Mouse (Mus musculus) heart, postnatal 0 days (tissue): ENCODE data around the gene Rpl32. TPM values are rescaled to one million over a fixed set of nuclear protein-coding genes. Genes with fewer than 3 reads are reported as not detected.
"Not testable (repeated sequence)": the region's sequence is repeated elsewhere in the genome, so short reads cannot be mapped to it uniquely, and the experiment has no call there.

Experiments
- ATAC-seq: fragments of 200-750 bp; cut with Nextera tagmentation; 2 replicates; pipeline ENCODE4 v1.8.0; 2017; ENCODE audit warnings: low read depth, moderate number of reproducible peaks, moderate library complexity; ENCODE audit not compliant: insufficient read depth
- DNase-seq: peaks from one replicate; pipeline ENCODE4 v3.0.0-alpha.2; 2016; ENCODE audit warnings: low spot score
- H3K27ac ChIP-seq: fragments of 300-500 bp; sonication (generic); 2 replicates; pipeline ENCODE4 v1.5.1; 2014; ENCODE audit warnings: low read depth, mild to moderate bottlenecking
- H3K27me3 ChIP-seq: fragments of 300-500 bp; sonication (generic); 2 replicates; pipeline ENCODE4 v1.6.1; 2014; ENCODE audit warnings: low read length, mixed read lengths; ENCODE audit not compliant: control insufficient read depth, insufficient read depth
- H3K36me3 ChIP-seq: fragments of 300-500 bp; sonication (generic); replicated peaks from 2 replicates; pipeline ENCODE4 v1.6.1; 2014; ENCODE audit warnings: low read length, mixed read lengths; ENCODE audit not compliant: control insufficient read depth, insufficient read depth
- H3K4me1 ChIP-seq: fragments of 300-500 bp; sonication (generic); 2 replicates; pipeline ENCODE4 v1.6.1; 2014; ENCODE audit warnings: antibody characterized with exemption; ENCODE audit not compliant: control insufficient read depth, insufficient read depth
- H3K4me2 ChIP-seq: fragments of 300-500 bp; sonication (generic); 2 replicates; pipeline ENCODE4 v1.6.1; 2014; ENCODE audit warnings: low read depth, mild to moderate bottlenecking, low read length, moderate library complexity
- H3K4me3 ChIP-seq: fragments of 300-500 bp; sonication (generic); 2 replicates; pipeline ENCODE4 v1.5.1; 2014; ENCODE audit warnings: low read depth, low read length
- H3K9ac ChIP-seq: fragments of 300-500 bp; sonication (generic); replicated peaks from 2 replicates; pipeline ENCODE4 v1.6.1; 2014; ENCODE audit warnings: low read depth, low read length, mixed read lengths
- H3K9me3 ChIP-seq: fragments of 300-500 bp; sonication (generic); replicated peaks from 2 replicates; pipeline ENCODE4 v1.6.1; 2016; ENCODE audit warnings: low read length; ENCODE audit not compliant: control insufficient read depth
- CTCF ChIP-seq: IDR thresholded peaks from 2 replicates; pipeline ENCODE4 v1.5.1; 2016; ENCODE audit warnings: antibody characterized with exemption, control low read depth, low read depth
- EP300 ChIP-seq: IDR thresholded peaks from 2 replicates; pipeline ENCODE4 v1.6.1; 2016; ENCODE audit warnings: antibody characterized with exemption, low read depth
- WGBS: fragments of 180-500 bp; shearing (Covaris S2); extraction: QIAGEN DNeasy Blood & Tissue Kit; methylation state at CpG from one replicate; pipeline ENCODE4 v1.1.7; 2014; 5-methylcytosine and 5-hydroxymethylcytosine counted together
- polyA plus RNA-seq: library from polyadenylated mRNA; unstranded; fragments of >200 nt; fragmentation: Nextera tagmentation; extraction: Ambion mirVana; gene quantifications from 2 replicates; pipeline ENCODE4 v1.2.1, GENCODE M21; 2015
- total RNA-seq: library from RNA; depleted of rRNA; stranded (reverse); fragments of >200 nt; gene quantifications from 2 replicates; pipeline ENCODE4 v1.2.3, GENCODE M21; 2014; ENCODE audit warnings: low replicate concordance

The Rpl32 gene
- total and polyA plus RNA-seq, 2 experiments from 2014 or later: 1,019 to 1,074 TPM

- ATAC-seq (peak; percentile 94), DNase-seq (peak; percentile 70)
- WGBS: 2% methylated on average over 5 of the region's 11 CpGs
- H3K4me3 ChIP-seq: peak overlapping the region; percentile 15
- peak overlapping the region; percentile 47 for H3K4me2 ChIP-seq
- H3K9me3 ChIP-seq, H3K9ac ChIP-seq, H3K4me1 ChIP-seq, H3K27ac ChIP-seq, H3K36me3 ChIP-seq, H3K27me3 ChIP-seq: not testable (repeated sequence)
- peak; percentile 82 for TF ChIP-seq CTCF
Measured at GRCm38 (mm10) chr6:115823850-115824464, 15.4 kb upstream of the Rpl32 start.

DNA sequence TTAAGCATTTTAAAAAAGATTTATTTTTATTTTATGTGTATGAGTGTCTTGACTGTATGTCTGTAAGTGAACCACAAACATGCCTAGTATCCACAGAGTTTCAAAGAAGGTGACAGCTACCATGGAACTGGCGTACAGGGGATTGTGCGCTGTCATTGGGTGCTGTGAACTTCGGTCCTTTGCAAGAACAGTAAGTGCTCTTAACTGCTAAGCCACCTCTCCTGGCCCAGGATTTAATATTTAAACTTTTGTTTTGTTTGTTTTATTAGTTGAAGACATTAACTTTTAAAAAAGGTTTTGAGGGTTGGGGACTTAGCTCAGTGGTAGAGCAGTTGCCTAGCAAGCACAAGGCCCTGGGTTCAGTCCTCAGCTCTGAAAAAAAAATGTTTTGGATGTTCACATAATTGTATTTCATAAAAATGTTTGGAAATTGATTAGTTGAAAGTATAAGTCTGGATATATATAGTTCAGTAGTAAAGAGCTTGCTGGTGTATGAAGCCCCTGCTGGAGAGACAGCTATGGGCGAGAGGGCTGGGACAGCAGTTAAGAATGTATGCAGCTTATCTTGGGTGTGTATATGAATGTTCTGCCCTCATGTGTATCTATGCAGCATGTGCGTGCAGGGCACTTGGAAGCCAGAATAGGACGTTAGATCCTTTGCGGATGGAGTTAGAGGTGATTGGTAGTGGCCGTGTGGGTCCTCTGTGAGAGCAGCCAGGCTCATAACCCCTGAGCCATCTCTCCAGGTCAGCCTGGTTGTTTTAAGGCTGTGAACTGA, 12.9 kb upstream of the Rpl32 start:
- Histone ChIP-seq H3K4me3 (no peak overlapping the region), H3K9ac (no peak overlapping the region), H3K27me3 (no peaks in the 10 kb centered on the region), H3K27ac (no peak overlapping the region), H3K4me1 (no peaks in the 10 kb centered on the region), H3K4me2 (no peak overlapping the region), H3K36me3 (no peaks in the 10 kb centered on the region), H3K9me3 (no peaks in the 10 kb centered on the region)
- 74% methylated on average over 8 of the region's 8 CpGs for WGBS
- DNase-seq (no peak), ATAC-seq (no peak)
- TF ChIP-seq EP300 (no peak), CTCF (no peak)

DNA sequence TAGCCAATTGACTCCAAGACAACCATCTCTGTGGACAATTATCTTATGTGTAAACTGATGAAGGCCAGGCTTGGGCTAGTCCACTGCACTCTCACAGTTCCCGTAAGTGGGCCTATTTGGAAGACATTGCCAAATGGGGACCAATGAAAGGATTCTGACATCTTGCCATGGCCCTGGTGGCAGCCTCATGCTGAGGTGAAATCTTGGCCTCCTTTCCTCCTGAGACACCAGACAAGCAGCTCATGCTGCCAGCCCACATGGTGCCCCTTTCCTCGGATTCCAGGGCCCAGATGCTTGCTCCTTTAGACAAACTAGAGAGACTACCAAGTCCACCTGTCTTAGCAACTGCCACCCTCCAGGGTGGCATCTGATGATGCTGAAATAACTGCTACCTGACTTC, 9.6 kb upstream of the Rpl32 start:
- WGBS: 64% methylated on average over 2 of the region's 2 CpGs
- no peaks in the 10 kb centered on the region for H3K27me3 ChIP-seq
- H3K4me3 ChIP-seq: no peak overlapping the region
- no peak overlapping the region for H3K27ac ChIP-seq
- ATAC-seq (no peak), DNase-seq (no peak)
- H3K36me3 ChIP-seq: no peaks in the 10 kb centered on the region
- H3K4me1 ChIP-seq: peaks cover 7% of the 10 kb centered on the region; the same call in 1 of the 2 replicates
- H3K4me2 ChIP-seq: no peak overlapping the region
- TF ChIP-seq CTCF (no peak), EP300 (no peak)
- no peaks in the 10 kb centered on the region for H3K9me3 ChIP-seq
- H3K9ac ChIP-seq: no peak overlapping the region

DNA sequence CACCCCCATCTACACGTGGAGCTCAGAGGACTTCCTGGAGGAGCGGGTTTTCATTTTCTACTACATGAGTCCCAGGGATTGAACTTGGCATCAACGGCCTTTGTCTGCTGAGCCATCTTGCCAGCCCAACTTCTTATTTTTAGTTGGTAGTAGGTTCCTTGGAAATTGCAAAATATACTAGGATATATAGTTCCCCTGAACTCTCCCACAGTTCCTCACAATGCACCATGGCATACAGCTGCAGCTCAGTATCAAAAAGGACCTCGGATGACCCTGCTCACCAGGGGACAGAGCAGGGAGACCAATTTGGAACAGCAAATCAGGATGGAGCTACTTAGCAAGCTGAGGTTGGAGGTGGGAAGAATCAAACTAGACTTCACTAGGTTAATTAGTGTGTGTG, 6.5 kb upstream of the Rpl32 start:
- Histone ChIP-seq H3K4me1 (peaks cover 7% of the 10 kb centered on the region; the same call in 1 of the 2 replicates), H3K27me3 (no peaks in the 10 kb centered on the region), H3K9ac (no peak overlapping the region), H3K4me3 (no peak overlapping the region), H3K9me3 (no peaks in the 10 kb centered on the region), H3K4me2 (no peak overlapping the region), H3K27ac (no peak overlapping the region), H3K36me3 (no peaks in the 10 kb centered on the region)
- 68% methylated on average over 4 of the region's 4 CpGs for WGBS
- DNase-seq (no peak), ATAC-seq (no peak)
- TF ChIP-seq CTCF (no peak), EP300 (no peak)

DNA sequence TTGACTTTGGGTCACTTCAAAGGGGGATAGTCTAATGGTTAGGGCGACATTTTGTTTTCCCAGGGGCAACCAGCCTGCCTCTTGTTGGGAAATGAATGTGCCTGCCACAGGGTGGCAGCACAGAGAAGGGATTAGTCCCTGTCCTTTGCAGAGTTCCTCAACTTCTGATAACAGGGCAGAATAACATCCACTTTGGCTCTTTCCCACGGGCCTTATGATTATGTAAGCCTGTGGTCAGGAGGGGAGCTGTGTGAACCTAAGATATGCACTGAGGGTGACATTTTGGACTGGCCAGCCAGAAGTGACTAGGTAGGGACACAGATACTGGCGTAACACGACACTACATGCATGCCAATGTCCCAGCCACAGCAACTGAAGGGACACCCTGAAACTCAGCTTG, 5.6 kb upstream of the Rpl32 start:
- DNase-seq: peak; percentile 76
- H3K4me2 ChIP-seq: no peak overlapping the region
- peak; percentile 58 for ATAC-seq
- no peaks in the 10 kb centered on the region for H3K9me3 ChIP-seq
- H3K9ac ChIP-seq: no peak overlapping the region
- H3K27me3 ChIP-seq: no peaks in the 10 kb centered on the region
- H3K36me3 ChIP-seq: no peaks in the 10 kb centered on the region
- no peak overlapping the region for H3K4me3 ChIP-seq
- peak; percentile 73 for TF ChIP-seq CTCF
- no peak for TF ChIP-seq EP300
- H3K4me1 ChIP-seq: peaks cover 7% of the 10 kb centered on the region; the same call in 1 of the 2 replicates
- no peak overlapping the region for H3K27ac ChIP-seq
- 18% methylated on average over 4 of the region's 4 CpGs for WGBS

GRCm38 (mm10) chr6:115811606-115812005, 3.1 kb upstream of the Rpl32 start:
- ATAC-seq: no peak
- H3K9ac ChIP-seq: no peak overlapping the region
- no peak overlapping the region for H3K4me2 ChIP-seq
- no peak for DNase-seq
- no peaks in the 10 kb centered on the region for H3K9me3 ChIP-seq
- H3K4me3 ChIP-seq: no peak overlapping the region
- 65% methylated on average over 8 of the region's 8 CpGs for WGBS
- peaks cover 10% of the 10 kb centered on the region for H3K36me3 ChIP-seq
- peaks cover 16% of the 10 kb centered on the region for H3K4me1 ChIP-seq
- no peak for TF ChIP-seq EP300
- TF ChIP-seq CTCF: no peak
- no peaks in the 10 kb centered on the region for H3K27me3 ChIP-seq
- no peak overlapping the region for H3K27ac ChIP-seq
